Mouse (Mus musculus) activated CD4-positive, CD25-positive, alpha-beta regulatory T cell, adult 9 weeks (primary cell): Measurements from ENCODE around the gene Plek2. TPM values are rescaled to one million over a fixed set of nuclear protein-coding genes. Genes with fewer than 3 reads are reported as not detected.

Experiments used
- polyA plus RNA-seq: library from polyadenylated mRNA; unstranded; fragments of 100-300 nt; shearing (Covaris generic); gene quantifications from one replicate; pipeline ENCODE4 v1.2.1, GENCODE M21; 2017

Plek2 gene
- polyA plus RNA-seq: 0.40 TPM

GRCm38 (mm10) chr12:78906707-78907162 lies at the start of gene Plek2:
Gene Plek2, minus strand, starts transcription at chr12:78906964.

GRCm38 (mm10) chr12:78861496-78862253 lies 45.1 kb downstream of the Plek2 start, which contains the start of the genes Atp6v1d and Eif2s1:
Gene Atp6v1d, minus strand, starts transcription at chr12:78861638.
Gene Eif2s1, plus strand, starts transcription at chr12:78861819.

Other genes starting within 250 kb of the Plek2 start
- gene Fam71d, start 215.4 kb downstream of the Plek2 start, polyA plus RNA-seq: not detected
- 17.8 TPM for gene Mpp5, start 158.1 kb downstream of the Plek2 start, polyA plus RNA-seq
- gene Atp6v1d, start 45.3 kb downstream of the Plek2 start, polyA plus RNA-seq: 240 TPM
- 230 TPM for gene Eif2s1, start 45.1 kb downstream of the Plek2 start, polyA plus RNA-seq
- gene Tmem229b, start 100.7 kb upstream of the Plek2 start, polyA plus RNA-seq: 70.0 TPM
- 0.13 TPM for gene Plekhh1, start 122.2 kb upstream of the Plek2 start, polyA plus RNA-seq
- 24.9 TPM for gene Pigh, start 182.7 kb upstream of the Plek2 start, polyA plus RNA-seq
- gene Arg2, start 223.8 kb upstream of the Plek2 start, polyA plus RNA-seq: 0.39 TPM